Mouse (Mus musculus) adrenal gland, postnatal 25 days (tissue): Measurements from ENCODE around the gene Ildr2. TPM values are rescaled to one million over a fixed set of nuclear protein-coding genes. Genes with fewer than 3 reads are reported as not detected.

Experiments
- DNase-seq: peaks from one replicate; pipeline ENCODE4 v3.0.0; 2021; ENCODE audit warnings: mixed read lengths
- long read RNA-seq: library from polyadenylated mRNA; stranded (forward); transcript quantifications from one replicate; pipeline ENCODE4 v2.0.0, GENCODE M21; 2021
- total RNA-seq: library from RNA; stranded (reverse); gene quantifications from 2 replicates; pipeline ENCODE4 v1.2.3, GENCODE M21; 2021

The Ildr2 gene
- 3.2 and 4.6 TPM in 2 replicates for total RNA-seq
- long read RNA-seq, partial matches to known transcripts: 1 of 4 reads
- long read RNA-seq, other reads (novel, unspliced or antisense): 1 of 4 reads

- DNase-seq: peak; percentile 72
These were observed at the start of gene Ildr2 for GRCm38 (mm10) chr1:166253898-166254894. Ildr2 (plus strand) TSS chr1:166254139.

- no peak for DNase-seq
These were observed 49.8 kb upstream of the Ildr2 start for GRCm38 (mm10) chr1:166204171-166204570.

GRCm38 (mm10) chr1:166205159-166205558 lies 48.8 kb upstream of the Ildr2 start:
- no peak for DNase-seq

- no peak for DNase-seq
These were observed 44.6 kb upstream of the Ildr2 start for GRCm38 (mm10) chr1:166209371-166209770.

- no peak for DNase-seq
These were observed 39.8 kb upstream of the Ildr2 start for GRCm38 (mm10) chr1:166214181-166214580.

GRCm38 (mm10) chr1:166238315-166238969 lies 15.5 kb upstream of the Ildr2 start, which contains the start of gene Mael:
Mael (minus strand) TSS chr1:166238747.
- DNase-seq: no peak

GRCm38 (mm10) chr1:166244285-166244684 lies 9.7 kb upstream of the Ildr2 start:
- no peak for DNase-seq

GRCm38 (mm10) chr1:166255091-166255490 lies 1.2 kb downstream of the Ildr2 start:
- DNase-seq: no peak

- no peak for DNase-seq
These were observed 1.7 kb downstream of the Ildr2 start for GRCm38 (mm10) chr1:166255651-166256050.

- DNase-seq: no peak
These were observed 2.4 kb downstream of the Ildr2 start for GRCm38 (mm10) chr1:166256302-166256701.

- no peak for DNase-seq
These were observed 3.0 kb downstream of the Ildr2 start for GRCm38 (mm10) chr1:166256898-166257297.

GRCm38 (mm10) chr1:166259526-166259925 lies 5.6 kb downstream of the Ildr2 start:
- no peak for DNase-seq

- no peak for DNase-seq
These were observed 12.2 kb downstream of the Ildr2 start for GRCm38 (mm10) chr1:166266001-166266705.

GRCm38 (mm10) chr1:166266918-166267317 lies 13.0 kb downstream of the Ildr2 start:
- no peak for DNase-seq

GRCm38 (mm10) chr1:166268218-166268617 lies 14.3 kb downstream of the Ildr2 start:
- no peak for DNase-seq

GRCm38 (mm10) chr1:166278786-166279185 lies 24.8 kb downstream of the Ildr2 start:
- DNase-seq: no peak

GRCm38 (mm10) chr1:166279580-166280206 lies 25.8 kb downstream of the Ildr2 start:
- DNase-seq: no peak

- no peak for DNase-seq
These were observed 26.6 kb downstream of the Ildr2 start for GRCm38 (mm10) chr1:166280566-166280965.

GRCm38 (mm10) chr1:166281287-166281686 lies 27.3 kb downstream of the Ildr2 start:
- DNase-seq: no peak

- no peak for DNase-seq
These were observed 27.9 kb downstream of the Ildr2 start for GRCm38 (mm10) chr1:166281836-166282235.

GRCm38 (mm10) chr1:166282597-166283210 lies 28.8 kb downstream of the Ildr2 start:
- peak; percentile 22 for DNase-seq
